Mouse (Mus musculus) brown adipose tissue, adult 24 weeks (tissue): ENCODE data around the gene Rab37. TPM values are rescaled to one million over a fixed set of nuclear protein-coding genes. Genes with fewer than 3 reads are reported as not detected.

Experiments used
- H3K27ac ChIP-seq: fragments of 200-500 bp; replicated peaks from 2 replicates; pipeline ENCODE4 v1.5.1; 2012; ENCODE audit warnings: low read depth, mild to moderate bottlenecking, low read length
- H3K4me1 ChIP-seq: fragments of 200-500 bp; 2 replicates; pipeline ENCODE4 v1.6.1; 2012; ENCODE audit warnings: low read length, mixed read lengths; ENCODE audit not compliant: control insufficient read depth, insufficient read depth, insufficient read length
- H3K4me3 ChIP-seq: fragments of 200-500 bp; 2 replicates; pipeline ENCODE4 v1.5.1; 2012; ENCODE audit warnings: low read depth, mild to moderate bottlenecking, low read length, moderate library complexity; ENCODE audit not compliant: insufficient read depth
- polyA plus RNA-seq: library from polyadenylated mRNA; stranded (reverse); fragments of >200 nt; gene quantifications from 2 replicates; pipeline ENCODE4 v1.2.4, GENCODE M21; 2012; ENCODE audit not compliant: missing spikeins, insufficient read depth, insufficient read length

The Rab37 gene
- polyA plus RNA-seq, 1 experiment, result 0.79 TPM

- H3K27ac ChIP-seq, result no peak overlapping the region
- H3K4me3 ChIP-seq, result no peak overlapping the region
- H3K4me1 ChIP-seq, result peaks cover 3% of the 10 kb centered on the region; the same call in 1 of the 2 replicates
Measured at GRCm38 (mm10) chr11:115179191-115179590, 88.0 kb downstream of the Rab37 start.

GRCm38 (mm10) chr11:115179881-115180280, 88.7 kb downstream of the Rab37 start:
- H3K4me1 ChIP-seq, result peaks cover 3% of the 10 kb centered on the region; the same call in 1 of the 2 replicates
- H3K27ac ChIP-seq, result no peak overlapping the region
- no peak overlapping the region for H3K4me3 ChIP-seq

DNA sequence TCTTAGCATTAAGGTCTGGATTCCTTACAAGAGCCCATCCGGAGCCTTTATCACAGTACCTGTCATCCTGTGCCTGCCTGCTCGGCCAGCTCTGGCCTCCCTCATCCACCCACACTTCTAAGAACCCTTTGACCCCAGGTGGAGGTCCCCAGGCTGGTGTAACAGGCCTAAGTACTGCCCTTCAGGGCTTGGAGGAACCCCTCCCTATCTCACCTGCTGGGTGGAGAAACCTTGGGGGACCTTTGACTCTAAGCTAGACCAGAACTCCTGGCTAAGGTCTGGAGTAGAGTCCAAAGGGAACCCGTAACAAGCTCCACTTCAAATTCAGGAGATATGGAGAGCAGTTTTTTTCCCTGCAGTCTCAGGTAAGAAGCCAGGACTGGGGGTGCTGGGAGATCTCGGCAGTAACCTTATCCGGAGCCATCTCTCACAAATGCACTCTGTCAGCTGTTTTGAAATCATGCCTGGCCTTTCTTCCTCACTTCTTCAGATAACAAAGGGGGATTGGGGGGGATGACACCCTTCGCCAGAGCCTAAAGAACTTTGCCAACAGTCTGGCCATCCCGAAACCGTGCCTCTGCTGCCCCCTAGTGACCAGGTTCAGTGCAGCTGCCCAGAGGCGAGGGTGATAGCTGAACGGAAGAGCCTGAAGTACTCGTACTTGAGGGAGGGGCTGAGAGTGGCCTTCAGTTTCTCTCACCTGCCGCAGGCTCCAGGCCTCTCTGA, 90.8 kb downstream of the Rab37 start:
- Histone ChIP-seq H3K27ac (no peak overlapping the region), H3K4me3 (no peak overlapping the region), H3K4me1 (no peaks in the 10 kb centered on the region; the same call in 1 of the 2 replicates)

DNA sequence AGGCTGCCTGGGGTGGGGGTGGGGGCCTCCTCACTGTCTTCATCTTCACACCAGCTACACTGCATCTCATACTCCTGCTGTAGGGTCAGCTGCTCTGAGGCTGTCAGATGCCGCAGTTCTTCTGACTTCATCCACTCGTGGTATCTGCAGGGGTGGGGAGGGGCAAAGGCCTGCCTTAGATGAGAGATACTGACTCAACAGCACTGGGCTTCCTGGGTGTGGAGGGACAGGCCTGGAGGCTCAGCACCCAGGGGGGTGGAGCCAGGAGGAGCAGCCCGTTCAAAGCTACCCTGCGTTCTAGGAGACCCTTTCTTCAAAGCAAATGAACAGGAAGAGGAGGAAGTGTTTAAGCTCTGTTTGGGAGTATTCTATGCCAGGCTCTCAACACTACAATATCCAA, 93.7 kb downstream of the Rab37 start:
- Histone ChIP-seq H3K4me1 (no peaks in the 10 kb centered on the region), H3K27ac (no peak overlapping the region), H3K4me3 (no peak overlapping the region)

GRCm38 (mm10) chr11:115187224-115187639, 96.0 kb downstream of the Rab37 start, which contains the start of gene Tmem104:
Tmem104 (plus strand) TSS chr11:115187487.
- Histone ChIP-seq H3K4me3 (peak within 1 kb of the TSS; percentile 74), H3K27ac (peak within 1 kb of the TSS; percentile 63), H3K4me1 (peaks cover 8% of the 10 kb centered on the region)

DNA sequence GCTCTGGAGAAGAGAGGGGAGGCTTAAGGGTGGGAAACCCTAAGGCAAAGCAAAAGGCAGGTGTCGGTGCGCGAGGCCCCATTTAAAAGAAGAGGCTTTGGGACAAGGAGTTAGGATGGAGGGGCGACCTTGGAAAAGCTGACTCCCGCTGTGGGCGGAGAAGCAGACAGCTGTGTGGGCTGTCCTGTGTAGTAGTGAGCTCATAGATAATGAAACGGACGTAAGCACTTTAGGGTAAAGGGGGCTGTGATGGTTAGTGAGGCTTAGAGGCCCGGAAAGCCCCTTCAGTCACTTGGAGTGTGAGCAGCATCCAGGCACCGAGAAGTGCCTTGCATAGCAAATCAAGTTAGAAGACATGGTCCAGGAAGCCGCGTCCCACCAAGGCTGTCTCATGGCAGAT, 96.5 kb downstream of the Rab37 start, which contains the start of gene Nat9:
Nat9 (minus strand) TSS at position 167 of the 400 bp plus-strand sequence.
- Histone ChIP-seq H3K4me1 (peaks cover 12% of the 10 kb centered on the region), H3K4me3 (peak within 1 kb of the TSS; percentile 74), H3K27ac (peak within 1 kb of the TSS; percentile 63)

DNA sequence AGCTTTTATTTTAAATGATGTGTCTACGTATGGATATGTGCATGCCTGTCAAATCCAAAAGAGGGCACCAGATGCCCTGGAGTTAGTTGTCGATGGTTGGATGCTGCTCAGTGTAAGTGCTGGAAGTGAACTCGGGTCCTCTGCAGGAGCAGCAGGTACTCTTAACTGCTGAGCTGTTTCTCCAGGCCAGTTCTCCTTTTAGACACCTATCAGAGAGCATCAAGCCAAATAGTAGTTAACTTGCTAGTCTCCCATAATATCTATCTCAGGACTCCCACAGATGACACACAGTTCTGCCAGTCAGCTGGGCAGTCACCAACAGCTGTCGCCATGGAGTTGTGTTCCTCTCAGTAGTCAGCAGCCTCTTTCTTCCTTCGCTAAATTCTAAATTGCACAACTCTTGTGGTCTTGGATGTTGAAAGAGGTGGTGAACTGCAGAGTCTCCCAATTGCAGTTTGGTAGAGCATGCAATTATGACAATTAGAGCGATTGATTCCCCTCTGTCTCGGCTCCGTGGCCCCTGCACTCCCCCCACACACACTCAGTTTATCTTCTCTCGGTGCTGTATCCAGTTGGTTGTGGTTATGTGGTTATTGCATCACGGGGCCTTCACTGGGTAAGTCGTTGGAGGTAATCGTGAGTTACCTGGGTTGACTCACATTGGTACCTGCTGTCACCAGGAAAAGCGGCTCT, 97.5 kb downstream of the Rab37 start:
- Histone ChIP-seq H3K4me1 (peaks cover 12% of the 10 kb centered on the region), H3K27ac (peak overlapping the region; percentile 70), H3K4me3 (no peak overlapping the region)

GRCm38 (mm10) chr11:115189304-115189703, 98.1 kb downstream of the Rab37 start:
- Histone ChIP-seq H3K4me1 (peaks cover 12% of the 10 kb centered on the region), H3K4me3 (no peak overlapping the region), H3K27ac (peak overlapping the region; percentile 80)

DNA sequence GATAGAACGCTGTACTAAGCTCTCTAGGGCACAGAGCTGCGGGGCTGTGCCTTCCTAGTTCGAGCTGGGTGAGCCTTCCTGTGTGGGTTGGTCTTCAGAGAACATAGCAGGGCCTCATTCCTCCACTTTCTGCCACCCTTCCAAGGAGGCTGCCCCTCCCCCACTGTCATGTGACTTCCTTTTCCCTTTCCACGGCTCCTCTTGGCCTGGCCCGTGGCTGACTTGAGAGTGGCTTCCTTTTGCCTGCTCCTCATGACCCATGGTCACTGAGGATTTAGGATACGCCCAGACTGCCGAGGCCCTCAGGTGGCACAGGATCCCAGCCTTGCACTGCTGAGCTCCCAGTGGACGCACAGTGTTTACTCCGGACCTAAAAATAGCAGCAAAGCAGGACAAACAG, 100.9 kb downstream of the Rab37 start:
- peaks cover 12% of the 10 kb centered on the region for H3K4me1 ChIP-seq
- H3K27ac ChIP-seq, result peak overlapping the region; percentile 92
- H3K4me3 ChIP-seq, result peak overlapping the region; percentile 2; the same call in 1 of the 2 replicates

DNA sequence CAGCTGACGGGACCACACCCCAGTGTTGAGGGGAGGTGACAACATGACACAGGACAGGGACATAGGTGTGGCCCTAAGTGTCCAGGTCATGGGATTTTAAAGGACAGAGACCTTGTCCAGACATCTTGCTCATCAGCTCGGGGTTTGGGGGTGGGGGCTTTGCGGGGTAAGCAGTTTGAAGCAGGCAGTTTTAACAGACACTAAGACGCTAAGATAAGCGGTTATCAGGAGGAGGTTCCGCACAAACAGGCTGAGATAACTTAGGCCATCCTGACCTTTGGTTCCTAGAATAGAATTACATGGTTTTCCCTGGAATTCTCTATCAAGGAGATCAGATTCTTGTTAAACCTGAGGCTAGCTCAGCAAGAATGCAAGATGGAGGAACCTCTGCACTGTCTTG, 103.5 kb downstream of the Rab37 start:
- no peak overlapping the region for H3K27ac ChIP-seq
- H3K4me1 ChIP-seq, result peaks cover 12% of the 10 kb centered on the region
- no peak overlapping the region for H3K4me3 ChIP-seq

DNA sequence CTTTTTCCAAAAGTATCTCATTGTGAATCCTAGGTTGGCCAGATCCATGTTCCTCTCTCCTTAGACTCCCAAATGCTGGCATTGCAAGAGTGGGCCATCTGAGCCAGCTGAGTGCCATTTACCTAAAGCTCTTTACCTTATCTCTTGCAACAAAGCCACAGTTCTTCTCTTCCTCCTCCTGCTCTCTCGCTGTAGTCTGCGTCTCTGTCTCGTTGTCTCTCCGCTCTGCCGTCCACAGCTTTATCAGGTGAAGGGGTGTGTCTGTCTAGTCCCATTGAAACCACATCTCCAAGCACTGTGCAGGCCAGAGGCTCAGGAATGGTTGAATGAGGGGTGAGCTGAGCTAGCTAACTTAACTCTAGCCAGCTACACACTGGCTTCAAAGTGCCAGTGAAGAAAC, 104.7 kb downstream of the Rab37 start:
- no peak overlapping the region for H3K27ac ChIP-seq
- no peak overlapping the region for H3K4me3 ChIP-seq
- H3K4me1 ChIP-seq, result peaks cover 12% of the 10 kb centered on the region

GRCm38 (mm10) chr11:115197558-115197957, 106.3 kb downstream of the Rab37 start:
- Histone ChIP-seq H3K27ac (no peak overlapping the region), H3K4me3 (no peak overlapping the region), H3K4me1 (peaks cover 1% of the 10 kb centered on the region; the same call in 1 of the 2 replicates)

DNA sequence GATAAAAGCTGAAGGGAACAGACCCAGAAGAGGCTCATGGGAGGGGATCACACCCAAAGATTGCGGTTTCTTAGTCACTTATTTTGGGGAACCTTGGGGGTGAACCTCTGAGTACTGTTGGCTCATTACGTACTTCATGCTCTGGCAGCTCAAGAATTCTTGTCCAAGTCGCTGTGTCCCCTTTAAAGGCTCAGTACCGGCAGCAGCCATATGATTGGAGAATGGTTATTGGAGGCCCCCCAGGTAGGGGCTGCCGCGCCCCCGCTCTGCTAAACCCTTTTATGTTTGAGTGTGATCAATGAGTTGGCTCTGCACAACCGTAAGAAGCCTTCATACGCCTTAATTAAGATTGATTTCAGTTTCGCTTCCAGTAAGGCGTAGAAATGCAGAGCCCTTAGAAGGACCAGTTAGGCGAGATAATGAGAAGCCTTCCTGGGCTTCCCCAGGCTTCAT, 107.7 kb downstream of the Rab37 start:
- Histone ChIP-seq H3K27ac (0 out of 2 replicates have a peak overlapping the region, but pooled peaks have one; percentile 0), H3K4me1 (no peaks in the 10 kb centered on the region), H3K4me3 (no peak overlapping the region; the same call in 1 of the 2 replicates)

DNA sequence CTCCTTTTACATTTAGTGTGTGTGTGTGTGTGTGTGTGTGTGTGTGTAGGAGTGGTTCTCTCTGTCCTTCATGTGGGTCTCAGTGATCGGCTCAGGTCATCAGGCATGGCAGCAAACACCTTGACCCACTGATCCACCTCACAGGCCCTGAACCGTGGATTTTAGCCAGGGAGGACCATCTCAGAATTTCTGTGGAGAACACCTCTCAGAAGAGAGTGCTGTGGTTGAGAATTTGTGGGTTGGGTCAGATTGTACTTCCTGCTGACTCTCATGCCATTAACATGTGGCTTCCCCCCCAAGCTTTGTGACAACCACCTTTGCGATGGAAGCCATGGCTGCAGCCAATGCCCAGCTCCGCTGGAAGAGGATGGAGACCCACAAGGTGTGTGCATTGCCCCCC, 109.3 kb downstream of the Rab37 start:
- no peak overlapping the region for H3K27ac ChIP-seq
- H3K4me3 ChIP-seq, result no peak overlapping the region
- H3K4me1 ChIP-seq, result no peaks in the 10 kb centered on the region

DNA sequence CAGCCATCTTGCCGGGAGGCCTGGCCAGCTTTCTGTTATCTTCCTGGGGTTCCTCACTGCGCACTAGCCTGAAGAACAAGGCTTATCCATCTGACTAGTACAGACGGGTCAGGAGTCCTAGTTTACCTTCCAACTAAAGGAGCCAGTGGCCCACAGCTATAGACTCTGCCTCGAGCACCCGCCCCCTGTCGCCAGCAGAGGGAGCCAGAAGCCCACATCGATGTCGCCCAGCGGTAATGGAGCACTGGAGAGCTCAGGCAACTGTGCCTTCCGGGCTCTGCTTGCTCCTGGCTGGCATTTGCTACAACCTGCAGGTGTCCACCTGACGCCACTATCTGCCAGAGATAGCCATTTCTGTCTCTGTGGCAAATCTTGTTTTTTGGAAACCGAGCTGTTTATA, 111.1 kb downstream of the Rab37 start:
- Histone ChIP-seq H3K27ac (no peak overlapping the region), H3K4me3 (no peak overlapping the region), H3K4me1 (no peaks in the 10 kb centered on the region)
